ENCODE assay signal across 23 mouse cellular contexts in genomic region chr2:62383196-62383595, GRCm38 (mm10). TPM values are rescaled to one million over a fixed set of nuclear protein-coding genes. Genes with fewer than 3 reads are reported as not detected.
A peak's percentile ranks its signal among the peaks of the same experiment; 100 is the strongest.
DNase-seq lines count a peak whose midpoint lies in the region; ATAC-seq and TF ChIP-seq lines count a peak whose summit lies in the region.
"Had no signal": no experiment of that assay in that cellular context is flagged by ENCODE, and none has a peak within 500 bp of the region (broad histone marks: within the 10 kb centered on the region; RNA-seq: fewer than 3 reads in every experiment).

No protein-coding gene starts in this region.

- H3K27ac ChIP-seq in liver, postnatal 0 days (ENCODE audit: low read depth), result no peak overlapping the region
- H3K27ac ChIP-seq in liver, embryonic 12.5 days, result no peak overlapping the region
- 0 out of 2 replicates have a peak overlapping the region, but pooled peaks have one; percentile 9 for H3K27ac ChIP-seq in lung, embryonic 15.5 days
- H3K27ac ChIP-seq in hindbrain, embryonic 11.5 days (ENCODE audit: low read depth, low read length), result no peak overlapping the region
- H3K27ac ChIP-seq: forebrain, embryonic 10.5 days; heart, adult 2 months; hindbrain, embryonic 14.5 days; left cerebral cortex, adult 2 months had no signal

- H3K27me3 ChIP-seq in liver, postnatal 0 days (ENCODE audit: insufficient read depth, low read length), result no peaks in the 10 kb centered on the region
- no peaks in the 10 kb centered on the region for H3K27me3 ChIP-seq in liver, embryonic 12.5 days (replicated peaks)
- no peaks in the 10 kb centered on the region for H3K27me3 ChIP-seq in lung, embryonic 15.5 days
- H3K27me3 ChIP-seq in hindbrain, embryonic 11.5 days (ENCODE audit: control insufficient read depth, insufficient read depth, low read length), result no peaks in the 10 kb centered on the region

- TF ChIP-seq EP300 in liver, postnatal 0 days (IDR thresholded peaks at IDR 0.05; ENCODE audit: low read depth), result no peak

- H3K9me3 ChIP-seq in liver, postnatal 0 days (ENCODE audit: low read length), result no peaks in the 10 kb centered on the region
- H3K9me3 ChIP-seq in liver, embryonic 12.5 days (replicated peaks), result no peaks in the 10 kb centered on the region
- no peaks in the 10 kb centered on the region for H3K9me3 ChIP-seq in lung, embryonic 15.5 days
- no peaks in the 10 kb centered on the region for H3K9me3 ChIP-seq in hindbrain, embryonic 11.5 days (ENCODE audit: control insufficient read depth, low read length)
- H3K9me3 ChIP-seq: forebrain, embryonic 10.5 days had no signal

- intact Hi-C loops in heart, postnatal 10 days (cut with DNase I), result no loop called here

- H3K4me1 ChIP-seq in liver, postnatal 0 days (ENCODE audit: insufficient read depth), result peaks cover 2% of the 10 kb centered on the region; the same call in 1 of the 2 replicates
- H3K4me1 ChIP-seq in liver, embryonic 12.5 days, result no peaks in the 10 kb centered on the region
- no peaks in the 10 kb centered on the region for H3K4me1 ChIP-seq in lung, embryonic 15.5 days
- no peaks in the 10 kb centered on the region for H3K4me1 ChIP-seq in hindbrain, embryonic 11.5 days (replicated peaks; ENCODE audit: control insufficient read depth, insufficient read depth, low read length)
- H3K4me1 ChIP-seq: forebrain, embryonic 10.5 days had no signal

- 42% methylated on average over 4 of the region's 4 CpGs for WGBS in liver, postnatal 0 days (ENCODE audit: insufficient replicate concordance)
- 64% methylated on average over 4 of the region's 4 CpGs for WGBS in liver, embryonic 12.5 days (ENCODE audit: insufficient replicate concordance)
- WGBS in lung, embryonic 15.5 days, result 20% methylated on average over 4 of the region's 4 CpGs
- WGBS in hindbrain, embryonic 11.5 days, result 88% methylated on average over 4 of the region's 4 CpGs

- no peak overlapping the region for H3K9ac ChIP-seq in liver, postnatal 0 days (replicated peaks)
- H3K9ac ChIP-seq in liver, embryonic 12.5 days, result no peak overlapping the region
- no peak overlapping the region for H3K9ac ChIP-seq in lung, embryonic 15.5 days
- no peak overlapping the region for H3K9ac ChIP-seq in hindbrain, embryonic 11.5 days (ENCODE audit: low read depth, low read length)
- H3K9ac ChIP-seq: forebrain, postnatal 0 days; hindbrain, embryonic 14.5 days had no signal

- no peak overlapping the region for H3K4me2 ChIP-seq in liver, postnatal 0 days (ENCODE audit: low read depth, low read length)
- no peak overlapping the region for H3K4me2 ChIP-seq in liver, embryonic 12.5 days
- H3K4me2 ChIP-seq in lung, embryonic 15.5 days, result no peak overlapping the region
- H3K4me2 ChIP-seq in hindbrain, embryonic 11.5 days (replicated peaks; ENCODE audit: low read depth, low read length), result no peak overlapping the region
- H3K4me2 ChIP-seq: hindbrain, embryonic 14.5 days; midbrain, embryonic 11.5 days had no signal

- H3K36me3 ChIP-seq in liver, postnatal 0 days (replicated peaks; ENCODE audit: insufficient read depth, low read length), result peaks cover 3% of the 10 kb centered on the region; the same call in 1 of the 2 replicates
- H3K36me3 ChIP-seq in liver, embryonic 12.5 days, result no peaks in the 10 kb centered on the region
- H3K36me3 ChIP-seq in lung, embryonic 15.5 days, result no peaks in the 10 kb centered on the region
- H3K36me3 ChIP-seq in hindbrain, embryonic 11.5 days (ENCODE audit: control insufficient read depth, insufficient read depth, low read length), result no peaks in the 10 kb centered on the region
- H3K36me3 ChIP-seq: forebrain, embryonic 10.5 days had no signal

- DNase-seq in liver, postnatal 0 days, result peak; percentile 54
- peak; percentile 84 for DNase-seq in lung, postnatal 36 days
- no peak for DNase-seq in testis, postnatal 10 days (ENCODE audit: low spot score)
- no peak for DNase-seq in hindbrain, embryonic 11.5 days (ENCODE audit: low spot score)
- DNase-seq in MN1 (ENCODE audit: low spot score), result no peak
- no peak for DNase-seq in heart, postnatal 10 days
- DNase-seq: cerebellum, adult 11-12 months; forebrain, postnatal 0 days; gastrocnemius, postnatal 14 days; heart, adult 2 months; heart, postnatal 36 days; kidney, postnatal 36 days; right cerebral cortex, postnatal 14 days; thymus, adult 18-20 months; thymus, postnatal 36 days had no signal

- H3K4me3 ChIP-seq in liver, postnatal 0 days (ENCODE audit: low read depth, low read length), result no peak overlapping the region
- no peak overlapping the region for H3K4me3 ChIP-seq in liver, embryonic 12.5 days
- no peak overlapping the region for H3K4me3 ChIP-seq in lung, embryonic 15.5 days
- H3K4me3 ChIP-seq in hindbrain, embryonic 11.5 days (ENCODE audit: low read depth, low read length), result no peak overlapping the region
- H3K4me3 ChIP-seq: forebrain, embryonic 10.5 days; heart, adult 2 months; left cerebral cortex, adult 2 months had no signal

- TF ChIP-seq CTCF in liver, postnatal 0 days (IDR thresholded peaks at IDR 0.05; ENCODE audit: low read depth), result no peak

- peak; percentile 90 for ATAC-seq in liver, postnatal 0 days
- no peak for ATAC-seq in liver, embryonic 12.5 days
- peak; percentile 85 for ATAC-seq in lung, embryonic 15.5 days (ENCODE audit: borderline replicate concordance, extremely low read depth, low FRiP score, low TSS enrichment)
- ATAC-seq in hindbrain, embryonic 11.5 days (ENCODE audit: low FRiP score), result no peak
- ATAC-seq: CD4-positive, CD25-positive, alpha-beta regulatory T cell, adult 4 months; forebrain, postnatal 0 days; inflammation-experienced regulatory T-cells, adult 6 months had no signal

RNA-seq across cellular contexts. Expression of gene Dpp4, which starts 28.8 kb away (rescaled TPM):
- polyA plus RNA-seq in liver, postnatal 0 days (2015; fragmentation: Nextera tagmentation; extraction: Ambion mirVana), result 8.0 and 9.0 TPM in 2 replicates
- polyA plus RNA-seq in liver, embryonic 12.5 days (2016; fragmentation: Nextera tagmentation; extraction: Ambion mirVana), result 5.7 and 6.7 TPM in 2 replicates
- polyA plus RNA-seq in lung, embryonic 15.5 days (2015; fragmentation: Nextera tagmentation; extraction: Ambion mirVana), result 26.8 and 31.2 TPM in 2 replicates
- 0.82 and 1.1 TPM in 2 replicates for polyA plus RNA-seq in hindbrain, embryonic 11.5 days (2014; fragmentation: Nextera tagmentation; extraction: Ambion mirVana)
- total RNA-seq in heart, postnatal 10 days (2021), result 1 to 10 TPM; 5.1 to 8.7 TPM

Comparison
In these comparisons a context has a peak if more than half of its experiments do, and no peak if none do; other contexts are left out.
1. ATAC-seq: peak in liver, postnatal 0 days (single experiment) and lung, embryonic 15.5 days (single experiment); none in liver, embryonic 12.5 days (single experiment) and hindbrain, embryonic 11.5 days (single experiment).
2. DNase-seq: peak in liver, postnatal 0 days (single experiment) and lung, postnatal 36 days (single experiment); none in testis, postnatal 10 days (single experiment), hindbrain, embryonic 11.5 days (single experiment), MN1 (single experiment) and heart, postnatal 10 days (0 of 2).